Mouse (Mus musculus) cerebral cortex, adult 2 months (tissue): Measurements from ENCODE around the gene Oaf.

Experiments
- WGBS: fragments of 180-500 bp; shearing (Covaris S2); methylation state at CpG from one replicate; pipeline ENCODE4 v1.1.7; 2018; 5-methylcytosine and 5-hydroxymethylcytosine counted together

The Oaf gene

GRCm38 (mm10) chr9:43225481-43225880 is 14.2 kb downstream of the Oaf start:
- 79% methylated on average over 2 of the region's 2 CpGs for WGBS

- 73% methylated on average over 11 of the region's 11 CpGs for WGBS
These were observed 14.8 kb downstream of the Oaf start for GRCm38 (mm10) chr9:43224771-43225355.

GRCm38 (mm10) chr9:43222429-43222715 is 17.3 kb downstream of the Oaf start:
- 62% methylated on average over 8 of the region's 8 CpGs for WGBS

- WGBS: 42% methylated on average over 18 of the region's 18 CpGs
These were observed 17.9 kb downstream of the Oaf start for GRCm38 (mm10) chr9:43221643-43222428.

- 17% methylated on average over 11 of the region's 11 CpGs for WGBS
These were observed 28.8 kb downstream of the Oaf start for GRCm38 (mm10) chr9:43210771-43211450.

- WGBS: 14% methylated on average over 13 of the region's 13 CpGs
These were observed 29.5 kb downstream of the Oaf start, which contains the start of gene Pou2f3 for GRCm38 (mm10) chr9:43210190-43210682. TSS of gene Pou2f3 (minus strand) at chr9:43210369.

GRCm38 (mm10) chr9:43206022-43206390 is 33.7 kb downstream of the Oaf start:
- WGBS: 14% methylated on average over 15 of the region's 15 CpGs

GRCm38 (mm10) chr9:43205343-43206021 is 34.2 kb downstream of the Oaf start:
- WGBS: 4% methylated on average over 41 of the region's 41 CpGs

GRCm38 (mm10) chr9:43200212-43200611 is 39.5 kb downstream of the Oaf start:
- WGBS: 49% methylated on average over 5 of the region's 5 CpGs

GRCm38 (mm10) chr9:43194001-43194400 is 45.7 kb downstream of the Oaf start:
- WGBS: 50% methylated on average over 9 of the region's 9 CpGs

- 76% methylated on average over 4 of the region's 4 CpGs for WGBS
These were observed 48.1 kb downstream of the Oaf start for GRCm38 (mm10) chr9:43191561-43191960.

GRCm38 (mm10) chr9:43189021-43189356 is 50.7 kb downstream of the Oaf start:
- 64% methylated on average over 3 of the region's 3 CpGs for WGBS

- 84% methylated on average over 12 of the region's 12 CpGs for WGBS
These were observed 51.2 kb downstream of the Oaf start for GRCm38 (mm10) chr9:43188309-43189020.

- 79% methylated on average over 5 of the region's 5 CpGs for WGBS
These were observed 60.1 kb downstream of the Oaf start for GRCm38 (mm10) chr9:43179614-43180013.

- WGBS: 70% methylated on average over 7 of the region's 7 CpGs
These were observed 61.5 kb downstream of the Oaf start for GRCm38 (mm10) chr9:43178172-43178571.
